Mouse (Mus musculus): ENCODE measurements around the gene Dusp10. TPM values are rescaled to one million over a fixed set of nuclear protein-coding genes. Genes with fewer than 3 reads are reported as not detected.
A peak's percentile ranks its signal among the peaks of the same experiment; 100 is the strongest.

Gene Dusp10
- 6.8 and 7.4 TPM in 2 replicates for polyA plus RNA-seq (2015; fragmentation: Nextera tagmentation; extraction: Ambion mirVana)

- Histone ChIP-seq H3K9ac (ENCODE audit: low read length) (no peak within 1 kb of the TSS), H3K27ac (ENCODE audit: low read length) (no peak within 1 kb of the TSS)
These were observed at the start of gene Dusp10 for GRCm38 (mm10) chr1:184013106-184013505. Gene Dusp10 (plus strand): TSS chr1:184013302.

GRCm38 (mm10) chr1:183965341-183965740 is 47.8 kb upstream of the Dusp10 start:
- Histone ChIP-seq H3K36me3 (ENCODE audit: control insufficient read depth, insufficient read depth, low read length) (no peaks in the 10 kb centered on the region), H3K27me3 (ENCODE audit: control insufficient read depth, insufficient read depth, low read depth, low read length) (no peaks in the 10 kb centered on the region), H3K4me1 (replicated peaks; ENCODE audit: control insufficient read depth, insufficient read depth, low read length) (no peaks in the 10 kb centered on the region), H3K4me3 (ENCODE audit: low read length) (no peak overlapping the region), H3K9ac (ENCODE audit: low read length) (no peak overlapping the region), H3K4me2 (ENCODE audit: low read depth, low read length) (no peak overlapping the region), H3K27ac (ENCODE audit: low read length) (no peak overlapping the region), H3K9me3 (ENCODE audit: control insufficient read depth, low read length) (no peaks in the 10 kb centered on the region)
- no peak for ATAC-seq (ENCODE audit: low read depth)
- WGBS = 73% methylated on average over 4 of the region's 4 CpGs

More at GRCm38 (mm10) chr1:184013106-184013505, at the start of gene Dusp10:
- ATAC-seq (ENCODE audit: low read depth) = no peak
- H3K4me2 ChIP-seq (ENCODE audit: low read depth, low read length) = no peak within 1 kb of the TSS
- H3K36me3 ChIP-seq (ENCODE audit: control insufficient read depth, insufficient read depth, low read length) = no peaks in the 10 kb centered on the region
- H3K27me3 ChIP-seq (ENCODE audit: control insufficient read depth, insufficient read depth, low read depth, low read length) = no peaks in the 10 kb centered on the region
- no peaks in the 10 kb centered on the region for H3K9me3 ChIP-seq (ENCODE audit: control insufficient read depth, low read length)
- H3K4me1 ChIP-seq (replicated peaks; ENCODE audit: control insufficient read depth, insufficient read depth, low read length) = no peaks in the 10 kb centered on the region
- no peak within 1 kb of the TSS for H3K4me3 ChIP-seq (ENCODE audit: low read length)
- whole genome bisulfite sequencing = 81% methylated on average over 4 of the region's 4 CpGs

DNA sequence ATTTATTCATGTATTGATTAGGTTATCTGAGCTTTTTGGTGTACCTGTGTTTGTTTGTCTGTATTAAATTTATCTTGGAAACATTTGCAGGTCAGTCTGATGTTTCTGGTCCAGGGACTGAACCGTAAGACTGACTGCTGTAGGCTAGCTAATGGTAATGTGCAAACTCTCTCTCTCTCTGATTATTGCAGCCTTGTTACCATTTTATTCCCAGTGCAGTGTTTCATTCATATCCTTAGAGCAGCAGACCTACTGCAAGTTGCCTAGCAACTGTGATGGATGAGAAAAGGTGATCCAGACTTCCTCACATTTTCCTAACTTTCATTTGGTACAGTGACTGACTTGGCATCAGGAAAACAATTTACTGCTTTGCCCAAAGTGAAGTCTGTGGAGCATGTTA is 43.8 kb upstream of the Dusp10 start:
- 64% methylated on average over 1 of the region's 1 CpGs for WGBS
- Histone ChIP-seq H3K4me1 (replicated peaks; ENCODE audit: control insufficient read depth, insufficient read depth, low read length) (no peaks in the 10 kb centered on the region), H3K36me3 (ENCODE audit: control insufficient read depth, insufficient read depth, low read length) (no peaks in the 10 kb centered on the region), H3K4me2 (ENCODE audit: low read depth, low read length) (no peak overlapping the region), H3K27me3 (ENCODE audit: control insufficient read depth, insufficient read depth, low read depth, low read length) (no peaks in the 10 kb centered on the region), H3K4me3 (ENCODE audit: low read length) (no peak overlapping the region), H3K9ac (ENCODE audit: low read length) (no peak overlapping the region), H3K9me3 (ENCODE audit: control insufficient read depth, low read length) (no peaks in the 10 kb centered on the region), H3K27ac (ENCODE audit: low read length) (no peak overlapping the region)
- no peak for ATAC-seq (ENCODE audit: low read depth)

DNA sequence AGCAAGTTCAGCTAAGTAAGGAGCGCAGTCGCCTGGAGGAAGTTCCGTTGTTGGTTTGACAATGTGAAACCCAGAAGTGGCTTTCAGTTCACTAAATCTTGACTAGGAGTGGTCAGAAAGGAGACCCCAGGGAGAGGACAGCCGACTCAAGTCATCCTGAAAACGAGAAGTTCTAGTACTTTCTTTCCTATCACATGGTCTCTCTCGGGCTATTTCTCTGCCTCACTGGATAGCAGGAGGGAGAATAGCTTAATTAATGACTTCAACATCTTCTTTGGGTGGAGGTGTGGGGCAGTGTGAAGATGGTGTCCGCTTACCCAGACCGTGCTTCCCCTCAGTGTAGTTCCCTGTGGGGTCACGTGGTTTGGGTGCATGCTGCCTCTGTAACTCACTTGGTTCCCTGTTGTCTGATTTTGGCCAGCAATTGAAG is 33.3 kb upstream of the Dusp10 start:
- H3K4me2 ChIP-seq (ENCODE audit: low read depth, low read length) = no peak overlapping the region
- H3K36me3 ChIP-seq (ENCODE audit: control insufficient read depth, insufficient read depth, low read length) = no peaks in the 10 kb centered on the region
- no peaks in the 10 kb centered on the region for H3K27me3 ChIP-seq (ENCODE audit: control insufficient read depth, insufficient read depth, low read depth, low read length)
- H3K9me3 ChIP-seq (ENCODE audit: control insufficient read depth, low read length) = no peaks in the 10 kb centered on the region
- H3K4me3 ChIP-seq (ENCODE audit: low read length) = no peak overlapping the region
- H3K27ac ChIP-seq (ENCODE audit: low read length) = no peak overlapping the region
- 91% methylated on average over 9 of the region's 9 CpGs for WGBS
- no peak overlapping the region for H3K9ac ChIP-seq (ENCODE audit: low read length)
- H3K4me1 ChIP-seq (replicated peaks; ENCODE audit: control insufficient read depth, insufficient read depth, low read length) = peaks cover 4% of the 10 kb centered on the region; the same call in 1 of the 2 replicates
- ATAC-seq (ENCODE audit: low read depth) = no peak

DNA sequence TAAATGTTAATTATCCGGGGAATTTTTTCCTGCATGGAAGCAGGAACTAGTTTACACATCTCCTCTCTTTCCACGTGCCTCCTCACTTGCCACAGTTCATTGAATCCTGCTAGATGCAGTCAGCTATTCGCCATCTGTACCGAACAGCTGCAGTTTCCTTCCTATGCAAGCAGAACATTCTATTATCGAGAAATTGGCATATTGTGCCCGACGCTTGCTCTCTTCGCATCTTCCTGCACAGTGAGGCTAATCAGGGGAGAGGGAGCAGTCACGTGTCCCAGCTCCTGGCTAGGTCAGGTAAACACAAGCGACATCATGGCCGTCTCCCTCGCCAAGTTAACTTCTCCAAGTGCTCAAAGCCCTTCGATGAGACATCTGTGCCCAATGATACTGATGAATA is 31.0 kb upstream of the Dusp10 start:
- Histone ChIP-seq H3K9me3 (ENCODE audit: control insufficient read depth, low read length) (no peaks in the 10 kb centered on the region), H3K4me1 (replicated peaks; ENCODE audit: control insufficient read depth, insufficient read depth, low read length) (peaks cover 4% of the 10 kb centered on the region; the same call in 1 of the 2 replicates), H3K36me3 (ENCODE audit: control insufficient read depth, insufficient read depth, low read length) (no peaks in the 10 kb centered on the region), H3K27me3 (ENCODE audit: control insufficient read depth, insufficient read depth, low read depth, low read length) (no peaks in the 10 kb centered on the region), H3K27ac (ENCODE audit: low read length) (no peak overlapping the region), H3K4me3 (ENCODE audit: low read length) (no peak overlapping the region), H3K9ac (ENCODE audit: low read length) (no peak overlapping the region), H3K4me2 (ENCODE audit: low read depth, low read length) (peak overlapping the region; percentile 40)
- peak; percentile 45; the same call in 1 of the 2 replicates for ATAC-seq (ENCODE audit: low read depth)
- WGBS = 19% methylated on average over 13 of the region's 13 CpGs

GRCm38 (mm10) chr1:183987711-183988245 is 25.3 kb upstream of the Dusp10 start:
- H3K27ac ChIP-seq (ENCODE audit: low read length) = no peak overlapping the region
- H3K4me2 ChIP-seq (ENCODE audit: low read depth, low read length) = no peak overlapping the region
- H3K27me3 ChIP-seq (ENCODE audit: control insufficient read depth, insufficient read depth, low read depth, low read length) = no peaks in the 10 kb centered on the region
- H3K9me3 ChIP-seq (ENCODE audit: control insufficient read depth, low read length) = no peaks in the 10 kb centered on the region
- H3K36me3 ChIP-seq (ENCODE audit: control insufficient read depth, insufficient read depth, low read length) = no peaks in the 10 kb centered on the region
- no peak for ATAC-seq (ENCODE audit: low read depth)
- no peak overlapping the region for H3K4me3 ChIP-seq (ENCODE audit: low read length)
- no peak overlapping the region for H3K9ac ChIP-seq (ENCODE audit: low read length)
- 0 out of 2 replicates have a peak, but pooled peaks cover 4% of the 10 kb centered on the region for H3K4me1 ChIP-seq (replicated peaks; ENCODE audit: control insufficient read depth, insufficient read depth, low read length)
- WGBS = 86% methylated on average over 7 of the region's 7 CpGs

DNA sequence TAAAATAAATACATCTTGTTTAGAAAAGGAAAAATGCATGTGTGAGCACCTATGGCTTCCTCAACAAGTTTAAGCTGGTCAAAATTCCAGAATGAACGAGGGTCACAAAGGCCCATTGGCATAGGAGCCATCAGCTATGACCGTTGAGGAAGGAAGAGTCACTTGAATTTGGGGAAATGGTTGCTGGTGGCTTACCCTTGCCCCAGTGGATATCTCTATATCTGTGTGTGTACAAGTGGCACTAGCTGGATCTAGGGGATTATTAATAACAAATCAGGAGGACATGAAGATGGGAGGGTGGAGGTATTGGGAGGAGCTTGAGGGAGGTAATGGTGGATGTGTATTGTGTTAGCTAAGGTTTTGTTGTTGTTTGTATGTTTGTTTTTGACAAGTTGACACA is 21.2 kb upstream of the Dusp10 start:
- WGBS = 78% methylated on average over 2 of the region's 2 CpGs
- no peak for ATAC-seq (ENCODE audit: low read depth)

DNA sequence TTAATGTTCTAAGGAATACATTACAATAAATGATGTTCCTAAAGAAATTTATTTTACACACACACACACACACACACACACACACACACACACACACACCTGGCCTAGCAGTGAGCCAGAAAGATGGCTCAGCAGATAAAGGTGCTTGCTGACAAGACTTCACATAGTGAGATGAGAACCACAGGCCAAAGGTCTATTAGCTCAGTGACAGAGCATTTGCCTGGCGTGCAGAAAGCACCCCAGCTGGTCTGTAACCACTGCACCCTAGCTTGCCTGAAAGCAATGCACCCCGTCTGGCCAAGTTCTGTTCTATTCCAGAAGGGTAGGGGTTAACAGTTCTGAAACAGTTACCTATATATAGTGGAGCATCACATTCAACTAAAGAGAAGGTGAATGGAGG is 15.9 kb upstream of the Dusp10 start:
- Histone ChIP-seq H3K36me3 (ENCODE audit: control insufficient read depth, insufficient read depth, low read length) (no peaks in the 10 kb centered on the region), H3K27me3 (ENCODE audit: control insufficient read depth, insufficient read depth, low read depth, low read length) (no peaks in the 10 kb centered on the region), H3K4me1 (replicated peaks; ENCODE audit: control insufficient read depth, insufficient read depth, low read length) (no peaks in the 10 kb centered on the region), H3K9me3 (ENCODE audit: control insufficient read depth, low read length) (no peaks in the 10 kb centered on the region), H3K9ac (ENCODE audit: low read length) (no peak overlapping the region), H3K4me3 (ENCODE audit: low read length) (no peak overlapping the region), H3K4me2 (ENCODE audit: low read depth, low read length) (no peak overlapping the region), H3K27ac (ENCODE audit: low read length) (no peak overlapping the region)
- no peak for ATAC-seq (ENCODE audit: low read depth)
- WGBS = 43% methylated on average over 2 of the region's 2 CpGs

More for the DNA sequence above, 21.2 kb upstream of the Dusp10 start:
- H3K4me3 ChIP-seq (ENCODE audit: low read length) = no peak overlapping the region
- no peaks in the 10 kb centered on the region for H3K36me3 ChIP-seq (ENCODE audit: control insufficient read depth, insufficient read depth, low read length)
- no peak overlapping the region for H3K27ac ChIP-seq (ENCODE audit: low read length)
- no peaks in the 10 kb centered on the region for H3K9me3 ChIP-seq (ENCODE audit: control insufficient read depth, low read length)
- no peaks in the 10 kb centered on the region for H3K27me3 ChIP-seq (ENCODE audit: control insufficient read depth, insufficient read depth, low read depth, low read length)
- H3K9ac ChIP-seq (ENCODE audit: low read length) = no peak overlapping the region
- no peaks in the 10 kb centered on the region for H3K4me1 ChIP-seq (replicated peaks; ENCODE audit: control insufficient read depth, insufficient read depth, low read length)
- H3K4me2 ChIP-seq (ENCODE audit: low read depth, low read length) = no peak overlapping the region

GRCm38 (mm10) chr1:184002470-184002869 is 10.6 kb upstream of the Dusp10 start:
- Histone ChIP-seq H3K4me1 (replicated peaks; ENCODE audit: control insufficient read depth, insufficient read depth, low read length) (no peaks in the 10 kb centered on the region), H3K9me3 (ENCODE audit: control insufficient read depth, low read length) (no peaks in the 10 kb centered on the region), H3K4me2 (ENCODE audit: low read depth, low read length) (no peak overlapping the region), H3K27ac (ENCODE audit: low read length) (no peak overlapping the region), H3K9ac (ENCODE audit: low read length) (no peak overlapping the region), H3K36me3 (ENCODE audit: control insufficient read depth, insufficient read depth, low read length) (no peaks in the 10 kb centered on the region), H3K27me3 (ENCODE audit: control insufficient read depth, insufficient read depth, low read depth, low read length) (no peaks in the 10 kb centered on the region), H3K4me3 (ENCODE audit: low read length) (no peak overlapping the region)
- ATAC-seq (ENCODE audit: low read depth) = no peak
- 79% methylated on average over 2 of the region's 2 CpGs for WGBS

- no peak for ATAC-seq (ENCODE audit: low read depth)
- WGBS = 53% methylated on average over 2 of the region's 2 CpGs
These were observed 8.8 kb upstream of the Dusp10 start for GRCm38 (mm10) chr1:184004311-184004710.

More at GRCm38 (mm10) chr1:184004311-184004710, 8.8 kb upstream of the Dusp10 start:
- Histone ChIP-seq H3K4me3 (ENCODE audit: low read length) (no peak overlapping the region), H3K9me3 (ENCODE audit: control insufficient read depth, low read length) (no peaks in the 10 kb centered on the region), H3K27ac (ENCODE audit: low read length) (no peak overlapping the region), H3K36me3 (ENCODE audit: control insufficient read depth, insufficient read depth, low read length) (no peaks in the 10 kb centered on the region), H3K27me3 (ENCODE audit: control insufficient read depth, insufficient read depth, low read depth, low read length) (no peaks in the 10 kb centered on the region), H3K4me1 (replicated peaks; ENCODE audit: control insufficient read depth, insufficient read depth, low read length) (no peaks in the 10 kb centered on the region), H3K9ac (ENCODE audit: low read length) (no peak overlapping the region), H3K4me2 (ENCODE audit: low read depth, low read length) (no peak overlapping the region)
